9 mouse cellular contexts compared by ENCODE assay signal in the genomic region with DNA sequence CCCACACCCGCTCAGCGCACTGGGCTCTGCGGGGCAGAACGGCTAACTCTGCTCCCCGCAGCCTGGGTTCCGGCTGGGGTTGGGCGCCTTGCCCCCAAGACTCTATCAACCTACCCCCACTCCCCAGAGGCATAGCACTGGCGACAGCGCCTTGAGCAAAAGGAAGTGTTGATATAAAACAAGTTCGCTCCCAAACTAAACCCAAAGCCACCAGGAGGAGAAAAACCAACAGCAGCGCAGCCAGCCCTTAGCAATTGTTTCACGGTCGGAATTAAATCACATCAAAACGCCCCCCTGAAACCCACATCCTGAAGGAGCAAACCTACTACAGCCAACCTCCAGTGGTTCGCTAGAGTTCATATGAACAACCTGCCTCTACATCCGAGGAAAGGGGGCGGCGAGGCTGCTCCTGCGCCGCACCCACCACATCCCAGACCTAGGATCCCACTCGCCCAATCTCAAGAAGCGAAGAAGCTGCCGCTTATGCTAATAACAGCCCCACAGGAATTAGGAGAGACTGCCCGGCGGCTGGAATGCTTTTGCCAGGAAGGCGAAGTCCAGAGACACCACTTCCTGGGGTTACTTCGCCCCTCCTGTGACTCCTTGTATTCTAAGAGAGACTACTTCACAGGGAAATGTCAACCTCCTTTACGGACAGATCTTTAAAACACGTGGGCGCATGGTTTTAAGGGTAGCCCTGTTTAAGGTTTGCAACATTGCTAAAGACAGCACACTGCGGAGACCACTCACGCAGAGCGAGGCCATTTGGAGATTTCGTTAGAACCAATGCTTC. TPM values are rescaled to one million over a fixed set of nuclear protein-coding genes. Genes with fewer than 3 reads are reported as not detected.
A peak's percentile ranks its signal among the peaks of the same experiment; 100 is the strongest.
DNase-seq lines count a peak whose midpoint lies in the region; ATAC-seq lines count a peak whose summit lies in the region.
"Had no signal": no experiment of that assay in that cellular context is flagged by ENCODE, and none has a peak within 500 bp of the region (broad histone marks: within the 10 kb centered on the region; RNA-seq: fewer than 3 reads in every experiment).

No protein-coding gene starts in this region.

- H3K36me3 ChIP-seq in forebrain, embryonic 10.5 days (replicated peaks), result no peaks in the 10 kb centered on the region
- H3K36me3 ChIP-seq: liver, embryonic 15.5 days had no signal

- under 1% methylated on average over 34 of the region's 34 CpGs for WGBS in forebrain, embryonic 10.5 days

- peak; percentile 8 for DNase-seq in right cerebral cortex, postnatal 25 days
- no peak for DNase-seq in right cerebral cortex, postnatal 10 days (ENCODE audit: low spot score in 2 of 2)
- DNase-seq in forebrain, embryonic 10.5 days (ENCODE audit: extremely low spot score, low spot score), result peak; percentile 54
- DNase-seq in kidney, postnatal 4 days, result peak; percentile 25 to 52
- DNase-seq in thymus, postnatal 0 days (ENCODE audit: low spot score), result peak; percentile 53
- DNase-seq in gastrocnemius, adult 8-10 months (ENCODE audit: low spot score in 2 of 2), result no peak
- DNase-seq in spleen, postnatal 14 days (ENCODE audit: low spot score in 2 of 2), result no peak

- H3K9me3 ChIP-seq in forebrain, embryonic 10.5 days, result no peaks in the 10 kb centered on the region
- H3K9me3 ChIP-seq: liver, embryonic 15.5 days had no signal

- H3K27me3 ChIP-seq in forebrain, embryonic 10.5 days (ENCODE audit: poor library complexity, severe bottlenecking), result peaks cover 70% of the 10 kb centered on the region

- no peak for ATAC-seq in erythroblast, adult 5-6 weeks (replicated peaks; ENCODE audit: low FRiP score, poor library complexity, severe bottlenecking)

- H3K4me3 ChIP-seq in forebrain, embryonic 10.5 days, result peak overlapping the region; percentile 51
- H3K4me3 ChIP-seq: liver, embryonic 15.5 days had no signal

- H3K4me1 ChIP-seq in forebrain, embryonic 10.5 days, result peaks cover 82% of the 10 kb centered on the region

- H3K27ac ChIP-seq in forebrain, embryonic 10.5 days, result peak overlapping the region; percentile 88
- H3K27ac ChIP-seq: liver, embryonic 15.5 days had no signal

RNA-seq across cellular contexts. Expression of a gene that starts 2.8 kb away (rescaled TPM):
- 48.3 and 50.7 TPM in 2 replicates for polyA plus RNA-seq in forebrain, embryonic 10.5 days (2016; fragmentation: Nextera tagmentation; extraction: Ambion mirVana)
- polyA plus RNA-seq in thymus, postnatal 0 days (2015; fragmentation: Nextera tagmentation; extraction: Ambion mirVana), result 284 and 306 TPM in 2 replicates
- under 1 TPM in 2 of 4 experiments, not detected in 2; 0.07 to 0.16 TPM for total RNA-seq in gastrocnemius, adult 8-10 months (2022)
- not detected in 2 replicates for total RNA-seq in erythroblast, adult 5-6 weeks (2015; ENCODE audit: low replicate concordance)
- 0.14 and 0.60 TPM in 2 replicates for total RNA-seq in erythroblast, adult 5-6 weeks (2017; ENCODE audit: low replicate concordance)

Comparison
In these comparisons a context has a peak if more than half of its experiments do, and no peak if none do; other contexts are left out.
1. DNase-seq: peak in right cerebral cortex, postnatal 25 days (single experiment), forebrain, embryonic 10.5 days (single experiment), kidney, postnatal 4 days (2 of 2) and thymus, postnatal 0 days (single experiment); none in right cerebral cortex, postnatal 10 days (0 of 2), gastrocnemius, adult 8-10 months (0 of 2) and spleen, postnatal 14 days (0 of 2).